In the genomic region with DNA sequence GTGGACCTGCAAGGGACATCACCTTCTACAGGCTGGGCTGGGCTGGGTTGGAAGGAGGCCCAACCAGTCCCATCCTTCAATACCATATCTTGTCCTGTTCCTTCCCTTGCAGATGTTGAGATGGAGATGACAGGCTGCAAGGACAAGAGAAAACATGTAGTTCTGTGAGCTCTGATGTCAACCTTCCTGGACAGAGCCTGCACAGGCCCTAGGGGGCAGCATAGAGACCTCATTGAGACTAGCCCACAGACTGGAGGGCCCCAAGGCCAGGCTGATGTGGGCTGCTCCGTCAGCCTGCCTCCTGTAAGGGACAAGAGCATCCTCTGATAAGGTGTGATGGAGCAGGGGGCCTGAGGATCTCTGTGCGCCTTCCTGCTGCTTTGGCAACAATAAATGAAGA, we compare ENCODE assay signal across 1 mouse cellular context.
TF ChIP-seq lines count a peak whose summit lies in the region.

No protein-coding gene starts in this region.

TF ChIP-seq in C2C12, 6 proteins besides CTCF, POLR2A, EP300 and RAD21 (continued from another document):
- no peak for TF ChIP-seq FOSL1 (IDR thresholded peaks at IDR 0.05; ENCODE audit: insufficient read depth, low read length, poor library complexity, severe bottlenecking)
- TF ChIP-seq MYOG (IDR thresholded peaks at IDR 0.05; ENCODE audit: control insufficient read depth, extremely low read depth, insufficient read length) = no peak
- TF ChIP-seq CEBPB (IDR thresholded peaks at IDR 0.05; ENCODE audit: low read depth) = no peak
